Mouse (Mus musculus) forelimb bud, embryonic 11.5 days (tissue): ENCODE results near the gene Nab2.
"Not testable (repeated sequence)": the region's sequence is repeated elsewhere in the genome, so short reads cannot be mapped to it uniquely, and the experiment has no call there.

ENCODE experiments used
- DNase-seq: peaks from one replicate; pipeline ENCODE4 v3.0.0-alpha.2; 2012; ENCODE audit warnings: low read depth, low spot score

Gene Nab2

DNA sequence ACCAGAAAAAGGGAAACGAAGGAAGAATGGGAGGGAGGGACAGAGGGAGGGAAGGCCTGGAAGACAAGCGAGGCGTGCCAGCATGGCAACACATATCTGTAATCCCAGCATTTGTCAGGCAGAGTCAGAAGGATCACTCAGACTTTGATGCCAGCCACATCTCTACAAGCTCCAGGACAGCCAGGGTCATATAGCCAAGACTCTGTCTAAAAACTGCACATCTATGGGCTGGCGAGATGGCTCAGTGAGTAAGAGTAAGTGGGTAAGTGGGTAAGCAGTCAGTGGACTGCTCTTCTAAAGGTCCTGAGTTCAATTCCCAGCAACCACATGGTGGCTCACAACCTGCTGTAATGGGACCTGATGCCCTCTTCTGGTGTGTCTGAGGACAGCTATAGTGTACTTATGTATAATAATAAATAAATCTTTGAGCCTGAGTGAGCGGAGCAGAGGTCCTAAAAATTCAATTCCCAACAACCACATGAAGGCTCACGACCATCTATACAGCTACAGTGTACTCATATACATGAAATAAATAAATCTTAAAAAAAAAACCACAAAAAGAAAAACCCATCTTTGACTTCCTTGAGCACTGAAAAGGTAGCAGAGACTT lies 5.8 kb upstream of the Nab2 start:
- no peak for DNase-seq

DNA sequence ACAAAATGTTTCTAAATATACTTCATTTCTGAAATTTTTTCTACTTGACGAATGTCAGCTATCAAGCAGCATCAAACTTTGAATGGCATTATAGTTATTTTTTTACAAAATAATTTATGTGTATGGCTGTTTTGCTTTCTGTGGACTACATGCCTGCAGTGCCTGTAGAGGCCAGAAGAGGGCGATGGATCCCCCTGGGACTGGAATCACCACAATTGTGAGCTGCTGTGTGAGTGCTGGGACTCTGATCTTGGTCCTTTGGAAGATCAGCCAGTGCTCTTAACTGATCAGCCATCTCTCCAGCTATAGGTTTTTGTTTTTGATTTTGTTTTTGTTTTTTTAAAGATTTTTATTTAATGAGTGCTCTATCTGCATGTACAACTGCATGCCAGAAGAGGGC lies 2.9 kb upstream of the Nab2 start:
- DNase-seq, result no peak

DNA sequence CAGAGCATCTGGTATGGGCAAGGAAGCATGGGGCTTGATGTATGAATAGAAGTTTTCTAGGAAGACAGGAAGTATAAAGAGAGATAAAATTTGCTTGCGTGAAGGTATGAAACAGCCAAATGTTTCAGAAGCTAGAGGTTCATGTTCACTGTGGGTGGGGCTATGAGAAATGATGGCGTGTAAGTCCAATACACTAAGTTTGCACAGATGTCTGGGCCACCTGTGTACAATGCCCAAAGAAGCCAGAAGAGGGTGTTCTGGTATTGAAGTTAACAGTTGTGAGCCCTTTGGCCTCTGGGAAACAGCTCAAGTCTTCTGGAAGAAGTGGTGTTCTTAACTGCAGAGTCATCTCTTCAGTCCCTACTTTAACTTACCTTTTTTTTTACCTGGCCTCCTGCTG lies 1.8 kb upstream of the Nab2 start:
- DNase-seq, result no peak

DNA sequence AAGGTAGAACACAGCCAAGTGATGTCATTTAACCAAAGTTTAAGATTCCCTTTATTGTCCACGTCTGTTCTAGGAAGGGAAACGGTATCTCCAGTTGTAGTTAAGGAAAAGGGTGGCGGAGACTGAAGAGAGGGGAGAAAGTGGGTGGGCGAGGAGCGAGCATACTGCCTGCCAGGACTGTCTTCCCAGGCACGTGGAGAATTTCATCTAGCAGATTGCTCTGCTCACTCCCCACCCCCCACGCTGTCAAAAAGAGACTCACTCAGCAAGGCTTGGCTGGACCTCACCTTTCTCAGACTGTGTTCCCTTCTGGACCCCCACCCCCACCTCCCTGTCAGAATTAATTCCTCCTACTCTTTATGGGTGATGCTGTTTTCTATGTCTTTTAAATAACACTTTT lies 802 bp upstream of the Nab2 start:
- no peak for DNase-seq

DNA sequence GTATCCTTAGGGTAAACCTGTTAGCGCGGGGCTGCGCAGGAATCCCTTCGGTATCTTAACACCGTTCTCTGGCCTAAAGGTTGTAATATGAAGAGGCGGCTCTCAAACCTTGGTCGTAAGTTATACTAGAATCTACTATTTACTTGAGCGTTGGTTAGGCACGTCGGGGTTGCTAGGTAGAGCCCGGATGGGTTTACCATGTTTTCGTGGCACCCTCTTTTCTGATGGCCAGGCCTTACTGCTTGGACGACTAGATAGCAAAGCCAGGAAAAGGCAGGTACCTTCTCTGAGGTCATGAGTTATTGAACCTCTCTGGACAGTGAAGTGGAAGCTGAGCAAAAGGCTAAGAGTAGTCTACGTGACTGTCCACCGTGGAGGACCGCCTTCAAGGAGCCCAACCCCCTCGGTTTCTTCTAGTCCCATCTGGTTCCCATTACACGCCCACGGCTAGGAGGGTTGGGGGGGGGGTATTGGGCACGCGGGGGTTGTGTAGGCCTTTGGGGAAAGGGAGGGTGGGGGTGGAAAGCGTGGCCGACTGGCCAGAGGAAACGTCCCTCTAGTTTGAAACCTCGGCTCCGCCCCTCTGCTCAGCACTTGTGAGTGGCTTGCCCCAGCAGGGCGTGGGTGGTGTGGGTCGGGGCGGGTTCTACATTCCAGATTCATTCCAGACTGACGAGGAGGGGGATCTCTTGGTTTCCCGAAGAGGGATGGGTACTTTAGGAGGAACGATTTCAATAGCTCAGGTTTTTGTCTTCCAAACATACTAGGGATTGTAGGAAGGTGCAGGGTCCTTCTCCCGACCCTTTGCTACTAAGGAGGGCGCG lies 887 bp downstream of the Nab2 start:
- DNase-seq, result peak; percentile 96

DNA sequence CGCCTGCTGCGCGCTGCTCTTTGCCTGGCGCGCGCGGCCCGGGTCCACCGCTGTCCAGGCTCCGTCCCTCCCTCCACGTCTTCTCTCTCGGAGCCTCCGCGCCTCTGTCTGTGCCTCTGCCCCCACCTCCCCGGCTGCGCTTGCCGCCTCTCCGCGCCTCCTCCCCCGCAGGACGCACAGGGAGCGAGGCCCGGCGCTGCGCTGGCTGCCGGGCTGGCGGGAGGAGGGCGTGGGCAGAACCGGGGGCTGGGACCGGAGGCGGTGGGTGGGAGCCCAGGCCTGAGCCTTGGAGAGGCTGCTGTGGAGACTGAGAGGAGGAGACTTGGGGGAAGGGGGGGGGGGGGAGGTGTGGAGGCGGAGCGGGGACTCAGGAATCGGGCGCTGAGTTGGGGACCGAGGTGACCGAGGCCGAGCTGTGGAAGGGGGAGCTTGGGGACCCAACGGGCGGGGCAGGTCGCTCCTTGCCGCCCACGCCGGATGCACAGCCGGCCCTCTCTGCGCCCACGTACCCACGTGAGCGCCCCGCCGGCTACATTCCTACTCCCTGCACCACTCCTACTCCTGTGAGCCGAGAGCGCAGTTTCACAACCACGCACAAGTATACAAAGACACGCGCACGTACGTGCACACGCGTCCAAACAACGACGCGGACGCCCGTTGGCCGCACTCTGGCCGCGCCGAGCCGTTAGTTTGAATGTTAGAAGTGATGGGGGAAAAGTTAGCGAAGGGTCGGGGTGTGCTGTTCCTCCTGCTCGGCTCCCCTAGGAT lies 1.7 kb downstream of the Nab2 start, which contains the start of gene Nemp1:
TSS of gene Nemp1 (plus strand) at position 401 of the 768 bp plus-strand sequence.
- DNase-seq, result peak; percentile 83

DNA sequence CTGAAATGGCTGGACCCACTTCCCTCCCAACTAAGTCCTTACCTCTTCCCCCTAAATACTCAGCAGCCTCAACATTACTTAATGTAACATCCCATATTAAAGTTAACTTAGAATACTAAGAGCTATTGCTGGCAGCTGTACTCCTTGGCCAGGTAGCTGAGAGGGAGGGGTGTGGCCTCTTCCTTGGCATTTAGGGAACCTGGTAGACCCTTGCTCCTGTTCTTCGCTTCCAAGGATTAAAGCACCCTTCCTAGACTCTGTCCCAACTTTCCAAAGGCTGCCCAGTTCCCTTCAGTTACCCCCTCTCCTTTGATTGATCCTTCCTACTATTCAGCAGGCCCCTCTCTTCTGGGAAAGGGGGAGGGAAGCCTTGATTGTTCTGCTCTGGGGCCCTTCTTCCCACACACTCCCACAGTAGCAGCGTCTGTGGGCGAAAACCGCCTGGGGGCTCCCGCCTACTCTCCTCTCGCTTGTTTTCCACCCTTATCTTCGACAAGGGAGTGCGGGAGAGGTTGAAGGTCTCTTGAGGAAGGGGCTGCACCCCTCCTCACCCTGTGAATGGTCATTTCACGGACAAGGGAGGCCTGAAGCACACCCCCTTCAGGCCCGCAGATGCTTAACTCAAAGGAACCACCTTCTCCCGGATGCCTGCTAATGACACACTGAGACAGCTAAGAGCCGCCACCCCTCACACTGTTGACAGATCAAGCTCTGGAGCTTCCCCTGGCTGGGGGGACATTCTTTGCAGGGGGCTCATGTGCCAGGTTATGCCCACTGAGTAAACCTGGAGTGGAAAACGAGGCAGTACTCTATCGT lies 2.8 kb downstream of the Nab2 start:
- DNase-seq, result no peak

DNA sequence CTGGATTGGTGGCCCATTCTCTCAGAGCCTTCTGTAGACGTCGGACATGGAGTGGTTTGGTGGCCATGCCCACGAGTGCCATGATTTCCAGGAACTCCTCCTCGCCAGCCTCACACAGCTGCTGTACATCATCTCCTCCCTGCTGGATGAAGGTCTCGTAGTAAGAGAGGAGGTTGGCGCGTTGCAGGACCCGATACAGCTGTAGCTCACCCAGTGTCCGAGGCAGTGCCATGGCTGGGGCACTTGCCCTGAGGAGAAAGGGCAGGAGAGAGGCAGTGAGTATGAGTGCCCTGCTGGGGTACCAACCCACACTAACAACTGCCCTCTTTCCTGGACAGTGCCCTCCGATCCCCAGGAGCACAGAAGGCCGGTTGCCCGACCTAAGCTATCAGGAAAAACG lies 3.5 kb downstream of the Nab2 start:
- no peak for DNase-seq

DNA sequence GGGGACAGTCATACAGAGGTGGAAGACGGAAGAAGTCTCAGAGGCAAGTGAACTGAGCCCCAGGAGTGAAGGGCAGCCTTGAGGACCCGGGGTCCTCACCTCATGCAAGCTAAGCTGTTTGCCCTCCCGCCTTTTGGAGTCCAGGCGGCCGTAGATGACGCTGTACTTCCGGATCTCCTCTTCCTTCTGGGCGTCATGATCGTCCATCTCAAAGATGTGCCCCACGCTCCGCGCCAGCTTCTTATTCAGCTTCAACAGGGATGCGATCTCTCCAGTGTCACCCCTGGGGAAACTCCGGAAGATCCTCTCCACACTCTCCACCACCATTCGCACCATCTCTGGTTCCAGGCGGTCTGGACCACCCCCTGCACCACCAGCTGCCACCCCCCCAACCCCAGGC lies 4.2 kb downstream of the Nab2 start:
- no peak for DNase-seq

DNA sequence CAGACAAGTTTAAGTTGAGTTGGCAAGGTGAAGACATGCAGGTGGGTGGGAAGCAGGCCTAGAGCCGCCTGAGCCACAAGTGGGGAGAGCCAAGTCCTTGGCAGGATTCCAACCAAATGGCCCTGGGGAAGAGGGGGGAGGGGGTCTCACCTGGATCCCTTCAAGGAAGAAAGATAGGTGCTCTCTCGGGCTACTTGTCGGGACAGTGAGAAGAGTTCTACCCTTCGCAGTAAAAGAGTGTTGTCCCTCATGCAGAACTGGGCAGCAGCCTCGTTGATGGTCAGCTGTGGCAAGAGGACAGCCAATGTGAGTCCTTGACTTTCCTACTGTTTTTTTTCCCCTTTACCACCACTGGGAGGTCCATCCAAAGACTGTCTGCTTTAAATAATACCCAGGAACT lies 4.8 kb downstream of the Nab2 start:
- no peak for DNase-seq

DNA sequence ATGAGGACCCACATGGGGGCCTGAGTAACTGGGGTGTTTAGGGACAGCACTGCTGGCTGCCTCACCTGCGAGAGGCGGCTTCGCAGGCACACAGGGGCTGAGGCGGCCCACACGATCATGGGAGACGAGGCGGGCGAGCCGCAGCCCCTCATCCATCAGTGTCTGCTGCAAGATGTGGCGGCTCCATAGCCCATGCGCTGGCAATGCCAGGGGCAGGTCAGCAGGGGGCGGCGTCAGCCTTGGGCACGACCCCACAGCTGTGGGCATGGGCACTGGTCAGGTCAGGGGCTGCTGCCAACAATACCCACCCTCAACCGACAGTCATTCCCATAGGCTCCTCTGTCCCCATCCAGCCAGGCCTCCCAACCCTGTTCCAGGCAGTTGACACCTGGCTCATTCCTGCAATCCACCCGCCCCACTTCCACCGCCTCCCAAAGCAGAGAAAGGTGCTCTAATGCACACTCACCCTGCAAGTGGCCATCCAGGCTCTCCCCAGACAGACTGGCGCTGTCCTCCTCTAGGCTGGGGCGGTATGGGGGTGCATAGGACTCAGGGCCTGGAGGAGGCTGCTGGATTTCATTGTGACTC lies 5.6 kb downstream of the Nab2 start:
- DNase-seq, result no peak

DNA sequence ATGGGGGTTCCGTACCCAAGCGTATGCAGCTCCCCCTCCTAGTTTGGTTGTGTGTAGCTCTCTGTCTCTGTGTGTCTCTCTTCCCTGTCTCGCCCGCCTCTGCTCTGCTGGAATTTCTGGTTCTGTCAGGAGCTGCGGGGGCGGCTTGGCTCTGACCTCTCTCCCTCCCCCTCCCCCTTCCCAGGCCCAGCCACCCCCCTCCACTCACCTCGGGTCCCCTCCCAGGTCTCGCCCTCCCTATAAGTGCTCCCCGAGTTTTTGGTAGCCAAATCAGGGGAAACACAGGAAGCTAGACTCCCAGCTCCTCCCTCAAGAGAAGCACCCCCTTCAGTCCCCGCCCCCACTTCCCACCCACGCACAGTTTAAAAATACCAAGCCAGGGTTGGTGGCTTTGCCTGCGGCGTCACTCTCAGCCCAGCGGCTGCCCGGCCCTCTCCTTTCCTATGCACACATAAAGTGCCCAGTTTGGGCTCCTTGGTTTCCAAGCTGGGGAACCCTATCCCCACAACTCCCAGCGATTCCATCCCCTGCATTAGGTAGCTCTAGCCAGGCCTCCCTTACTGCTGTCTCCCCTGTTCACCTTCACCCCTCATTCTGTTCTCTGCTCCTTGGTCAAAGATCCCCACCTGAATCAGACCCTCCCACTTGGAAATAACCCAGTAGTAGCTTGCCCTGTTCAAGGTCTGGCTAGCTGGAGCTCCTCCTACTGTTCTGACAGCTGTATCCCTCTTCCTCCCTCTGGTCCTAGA lies 6.3 kb downstream of the Nab2 start:
- DNase-seq, result peak; percentile 43

DNA sequence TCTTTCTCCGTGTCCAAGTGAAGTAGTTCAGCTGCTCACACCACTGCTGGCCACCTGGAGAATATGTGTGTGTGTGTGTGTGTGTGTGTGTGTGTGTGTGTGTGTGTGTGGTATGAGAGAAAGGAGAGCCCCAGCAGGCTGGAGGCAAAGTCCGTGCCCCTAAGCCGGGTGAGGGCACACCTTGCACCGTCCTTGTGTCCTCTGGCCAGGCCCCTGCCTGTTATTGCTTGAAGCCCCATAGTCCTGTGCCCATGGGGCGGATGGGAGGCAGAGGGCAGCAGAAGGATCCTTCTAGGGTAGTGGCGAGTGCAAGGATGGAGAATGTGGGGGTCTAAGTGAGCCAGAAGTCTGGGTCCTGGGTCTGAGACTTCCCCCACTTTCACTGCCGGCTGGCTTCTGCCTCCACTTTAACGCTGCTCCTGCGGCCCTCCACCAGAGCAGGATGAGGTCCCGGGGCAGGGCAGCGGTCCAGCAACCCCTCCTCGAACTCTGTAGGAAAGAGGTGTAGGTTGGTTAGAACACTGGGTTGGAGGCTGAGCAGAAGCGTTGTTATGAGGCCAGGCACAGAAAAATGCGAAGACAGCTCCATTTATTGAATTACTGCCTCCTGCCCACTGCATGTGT lies 7.0 kb downstream of the Nab2 start:
- no peak for DNase-seq

DNA sequence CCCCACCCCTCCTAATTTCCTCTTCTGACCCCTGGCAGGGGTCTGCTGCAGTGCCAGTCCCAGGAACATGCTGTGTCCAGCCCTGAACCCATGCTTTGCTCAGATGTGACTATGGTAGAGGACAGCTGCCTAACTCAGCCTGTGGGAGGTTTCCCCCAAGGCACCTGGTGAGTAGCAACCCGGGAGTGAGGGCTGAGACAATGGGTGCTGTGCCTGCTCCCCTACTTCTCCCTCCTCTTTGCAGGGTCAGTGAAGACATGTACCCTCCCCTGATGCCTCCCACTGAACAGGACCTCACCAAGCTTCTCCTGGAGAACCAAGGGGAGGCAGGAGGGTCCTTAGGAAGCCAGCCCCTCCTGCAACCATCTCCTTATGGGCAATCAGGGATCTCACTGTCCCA lies 8.8 kb downstream of the Nab2 start:
- DNase-seq, result no peak

DNA sequence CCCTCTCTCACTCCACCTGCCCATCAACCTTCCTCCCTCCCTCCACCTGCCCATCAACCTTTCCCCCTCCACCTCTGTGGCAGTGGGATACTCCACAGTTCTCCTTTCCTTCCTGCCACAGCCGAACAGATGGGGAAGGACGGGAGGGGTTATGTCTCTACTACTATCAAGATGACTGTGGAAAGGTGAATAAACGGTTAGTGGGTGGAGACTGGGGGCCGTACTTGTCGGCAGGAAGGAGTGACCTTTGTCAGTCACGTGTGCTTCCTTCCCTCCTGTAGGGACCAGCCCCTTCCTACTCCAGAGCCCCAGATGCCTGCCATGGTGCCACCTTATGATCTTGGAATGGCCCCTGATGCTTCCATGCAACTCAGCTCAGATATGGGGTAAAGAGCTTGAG lies 10.3 kb downstream of the Nab2 start:
- DNase-seq, result no peak

DNA sequence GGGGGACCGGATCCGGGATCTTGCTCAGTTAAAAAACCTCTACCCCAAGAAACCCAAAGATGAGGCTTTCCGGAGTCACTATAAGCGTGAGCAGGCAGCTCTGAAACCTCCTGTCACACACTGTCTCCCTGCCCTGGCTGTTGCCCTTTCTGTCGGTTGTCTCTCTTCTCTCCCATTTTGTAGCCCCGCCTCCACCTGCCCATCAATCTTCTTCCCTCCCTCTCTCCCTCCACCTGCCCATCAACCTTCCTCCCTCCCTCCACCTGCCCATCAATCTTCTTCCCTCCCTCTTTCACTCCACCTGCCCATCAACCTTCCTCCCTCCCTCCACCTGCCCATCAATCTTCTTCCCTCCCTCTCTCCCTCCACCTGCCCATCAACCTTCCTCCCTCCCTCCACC lies 10.8 kb downstream of the Nab2 start:
- DNase-seq, result not testable (repeated sequence)

DNA sequence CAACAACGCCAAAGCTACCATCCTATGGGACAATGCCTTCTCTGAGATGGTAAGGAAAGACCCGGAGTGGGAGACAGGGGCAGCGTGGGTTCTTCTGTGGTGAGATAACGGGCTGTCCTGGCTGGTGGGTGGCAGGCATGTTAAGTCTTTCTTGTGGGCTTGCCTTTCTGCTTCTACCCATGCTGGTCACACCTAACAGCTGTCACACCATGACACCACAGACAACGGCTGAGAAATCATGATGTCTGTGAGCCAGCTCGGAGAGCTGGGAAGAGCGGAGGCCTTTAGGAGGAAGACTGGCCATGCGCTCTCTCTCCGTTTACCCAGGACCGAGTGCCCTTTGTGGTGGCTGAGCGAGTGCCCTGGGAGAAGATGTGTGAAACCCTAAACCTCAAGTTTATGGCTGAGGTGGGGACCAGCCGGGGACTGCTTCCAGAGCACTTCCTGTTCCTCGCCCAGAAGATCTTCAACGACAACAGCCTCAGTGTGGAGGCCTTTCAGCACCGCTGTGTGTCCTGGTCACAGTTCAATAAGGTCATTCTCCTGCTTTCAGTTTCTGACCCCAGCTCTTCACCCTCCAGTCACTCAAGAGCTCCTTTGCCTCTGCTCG lies 13.3 kb downstream of the Nab2 start:
- DNase-seq, result no peak

DNA sequence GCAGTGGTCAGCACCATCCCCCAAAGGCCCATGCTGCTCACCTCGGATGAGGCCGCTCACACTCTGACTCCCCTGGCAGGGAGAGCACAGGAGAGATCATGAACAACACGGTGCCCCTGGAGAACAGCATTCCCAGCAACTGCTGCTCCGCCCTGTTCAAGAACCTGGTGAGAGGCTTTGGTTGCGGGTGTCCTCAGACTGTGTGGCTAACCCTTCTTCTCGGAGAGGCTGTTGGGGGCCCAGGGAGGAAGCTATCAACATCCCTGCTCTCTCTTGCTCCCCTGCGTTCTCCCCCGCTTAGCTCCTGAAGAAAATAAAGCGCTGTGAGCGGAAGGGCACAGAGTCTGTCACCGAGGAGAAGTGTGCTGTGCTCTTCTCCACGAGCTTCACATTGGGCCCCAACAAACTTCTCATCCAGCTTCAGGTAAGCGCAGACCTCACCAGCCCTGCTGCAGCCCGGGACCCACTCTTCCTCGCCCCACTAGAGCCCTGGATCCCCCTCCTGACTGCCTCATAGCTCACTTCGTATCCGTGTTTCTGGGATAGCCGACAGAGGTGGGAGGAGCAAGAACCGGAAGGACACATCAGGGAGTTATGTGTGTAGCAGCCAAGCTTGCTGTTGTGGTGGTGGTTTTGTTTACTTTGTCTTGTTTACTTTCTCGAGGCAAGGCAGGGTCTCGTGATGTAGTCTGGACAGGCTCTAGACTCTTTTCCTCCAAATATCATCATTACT lies 15.3 kb downstream of the Nab2 start:
- DNase-seq, result no peak

DNA sequence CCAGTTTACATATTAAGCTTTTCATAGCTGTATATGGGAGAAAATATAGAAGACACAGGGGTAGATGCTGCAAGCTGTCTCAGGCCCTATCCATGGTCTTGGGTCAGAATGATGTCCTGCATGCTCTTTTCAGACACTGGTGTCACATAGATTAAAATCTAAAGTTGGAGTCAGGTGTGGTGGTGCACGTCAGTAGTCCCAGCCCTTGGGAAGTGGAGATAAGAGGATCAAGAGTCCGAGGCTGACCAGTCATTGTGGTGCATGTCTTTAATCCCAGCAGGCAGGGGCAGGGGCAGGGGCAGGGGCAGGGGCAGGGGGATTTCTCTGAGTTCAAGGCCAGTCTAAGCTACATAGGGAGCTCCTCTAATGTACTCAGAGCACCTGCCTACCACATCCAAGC lies 22.6 kb downstream of the Nab2 start:
- DNase-seq, result no peak
